In the genomic region with DNA sequence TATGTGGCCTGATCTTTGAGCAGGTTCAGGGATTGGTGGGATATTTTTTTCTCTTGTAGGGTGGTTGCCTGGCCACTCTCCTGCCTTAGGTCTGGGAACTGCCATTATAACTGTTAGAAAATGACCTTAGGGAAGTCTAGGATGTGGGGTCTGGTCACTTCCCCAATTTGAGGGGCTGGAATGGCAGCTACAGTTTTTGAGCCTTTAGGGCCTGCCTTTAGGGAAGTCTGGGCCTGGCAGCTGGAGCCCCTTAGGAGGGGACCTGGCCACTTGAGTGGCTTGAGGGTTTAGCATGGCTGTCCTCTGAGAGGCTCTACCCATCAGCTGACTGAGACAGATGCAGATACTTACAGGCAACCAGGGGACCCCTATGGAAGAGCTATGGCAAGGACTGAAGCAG, we compare ENCODE assay signal across 32 mouse cellular contexts.
"Had no signal": no experiment of that assay in that cellular context is flagged by ENCODE, and none has a peak within 500 bp of the region (broad histone marks: within the 10 kb centered on the region; RNA-seq: fewer than 3 reads in every experiment).

No protein-coding gene starts in this region.

- H3K4me1 ChIP-seq: limb, embryonic 10.5 days; limb, embryonic 12.5 days; limb, embryonic 13.5 days; limb, embryonic 15.5 days; liver, embryonic 12.5 days; liver, embryonic 13.5 days; liver, embryonic 15.5 days; lung, embryonic 15.5 days; megakaryocyte, embryonic 14.5 days; midbrain, embryonic 10.5 days; midbrain, embryonic 12.5 days; midbrain, embryonic 13.5 days; midbrain, embryonic 15.5 days had no signal

- H3K27ac ChIP-seq: left cerebral cortex, adult 2 months; limb, embryonic 10.5 days; limb, embryonic 12.5 days; limb, embryonic 13.5 days; limb, embryonic 15.5 days; liver, embryonic 12.5 days; liver, embryonic 13.5 days; liver, embryonic 14.5 days; liver, embryonic 15.5 days; lung, embryonic 15.5 days; macrophage; midbrain, embryonic 10.5 days; midbrain, embryonic 12.5 days; midbrain, embryonic 13.5 days; midbrain, embryonic 15.5 days had no signal

- H3K27me3 ChIP-seq: liver, embryonic 12.5 days; liver, embryonic 13.5 days; liver, embryonic 15.5 days; midbrain, embryonic 15.5 days had no signal

- H3K36me3 ChIP-seq: limb, embryonic 12.5 days; limb, embryonic 13.5 days; limb, embryonic 15.5 days; liver, embryonic 12.5 days; liver, embryonic 13.5 days; liver, embryonic 15.5 days; lung, embryonic 15.5 days; midbrain, embryonic 12.5 days; midbrain, embryonic 13.5 days; midbrain, embryonic 15.5 days had no signal

- ATAC-seq: liver, embryonic 12.5 days; liver, postnatal 0 days; lung, postnatal 0 days; midbrain, embryonic 13.5 days; midbrain, embryonic 15.5 days; midbrain, embryonic 16.5 days had no signal

- H3K9ac ChIP-seq: limb, embryonic 12.5 days; limb, embryonic 13.5 days; limb, embryonic 15.5 days; liver, embryonic 12.5 days; liver, embryonic 13.5 days; liver, embryonic 14.5 days; liver, embryonic 15.5 days; liver, postnatal 0 days; lung, embryonic 14.5 days; lung, embryonic 15.5 days; midbrain, embryonic 12.5 days; midbrain, embryonic 13.5 days; midbrain, embryonic 15.5 days had no signal

- DNase-seq: left cerebral cortex, postnatal 4 days; liver; liver, embryonic 13.5 days; liver, postnatal 0 days; lung, adult 18-20 months; lung, adult 2 months; lung, embryonic 14.5 days; lung, postnatal 10 days; lung, postnatal 14 days; lung, postnatal 36 days; lung, postnatal 4 days; midbrain, embryonic 14.5 days had no signal

- H3K9me3 ChIP-seq: limb, embryonic 10.5 days; limb, embryonic 12.5 days; limb, embryonic 13.5 days; limb, embryonic 15.5 days; liver, embryonic 12.5 days; liver, embryonic 13.5 days; liver, embryonic 15.5 days; lung, embryonic 15.5 days; megakaryocyte, embryonic 14.5 days; midbrain, embryonic 10.5 days; midbrain, embryonic 12.5 days; midbrain, embryonic 13.5 days; midbrain, embryonic 15.5 days had no signal

- H3K4me3 ChIP-seq: left cerebral cortex, adult 2 months; limb, embryonic 10.5 days; limb, embryonic 12.5 days; limb, embryonic 13.5 days; limb, embryonic 15.5 days; liver, embryonic 12.5 days; liver, embryonic 13.5 days; liver, embryonic 15.5 days; lung, embryonic 15.5 days; megakaryocyte, embryonic 14.5 days; midbrain, embryonic 10.5 days; midbrain, embryonic 12.5 days; midbrain, embryonic 13.5 days; midbrain, embryonic 15.5 days; myocyte had no signal

- H3K4me2 ChIP-seq: limb, embryonic 12.5 days; limb, embryonic 13.5 days; limb, embryonic 15.5 days; liver, embryonic 11.5 days; liver, embryonic 12.5 days; liver, embryonic 13.5 days; liver, embryonic 15.5 days; lung, embryonic 14.5 days; lung, embryonic 15.5 days; midbrain, embryonic 11.5 days; midbrain, embryonic 12.5 days; midbrain, embryonic 13.5 days; midbrain, embryonic 15.5 days had no signal
